Mouse (Mus musculus): ENCODE data around the gene Prmt1. TPM values are rescaled to one million over a fixed set of nuclear protein-coding genes. Genes with fewer than 3 reads are reported as not detected.

The Prmt1 gene
- polyA plus RNA-seq, 1 experiment from 2014 or later, result 706 TPM

GRCm38 (mm10) chr7:44949922-44950321 is 36.4 kb downstream of the Prmt1 start:
- WGBS, result 63% methylated on average over 6 of the region's 6 CpGs
- no peak overlapping the region for H3K27ac ChIP-seq
- H3K9me3 ChIP-seq, result no peaks in the 10 kb centered on the region
- H3K36me3 ChIP-seq, result no peaks in the 10 kb centered on the region
- H3K4me2 ChIP-seq, result no peak overlapping the region
- H3K4me1 ChIP-seq (replicated peaks), result peaks cover 10% of the 10 kb centered on the region
- no peak for ATAC-seq (ENCODE audit: insufficient number of reproducible peaks, insufficient read depth, low FRiP score, low TSS enrichment, low read depth)
- H3K4me3 ChIP-seq (replicated peaks), result no peak overlapping the region
- H3K9ac ChIP-seq (replicated peaks), result no peak overlapping the region
- H3K27me3 ChIP-seq, result peaks cover 42% of the 10 kb centered on the region

- H3K4me1 ChIP-seq (replicated peaks), result no peaks in the 10 kb centered on the region
- H3K27me3 ChIP-seq, result no peaks in the 10 kb centered on the region; the same call in none of the 2 replicates
- H3K4me2 ChIP-seq, result no peak within 1 kb of the TSS
- no peaks in the 10 kb centered on the region for H3K9me3 ChIP-seq
- no peaks in the 10 kb centered on the region for H3K36me3 ChIP-seq
- 77% methylated on average over 7 of the region's 7 CpGs for WGBS
- no peak for ATAC-seq (ENCODE audit: insufficient number of reproducible peaks, insufficient read depth, low FRiP score, low TSS enrichment, low read depth)
- H3K27ac ChIP-seq, result no peak within 1 kb of the TSS
- no peak within 1 kb of the TSS for H3K4me3 ChIP-seq (replicated peaks)
- no peak within 1 kb of the TSS for H3K9ac ChIP-seq (replicated peaks)
Measured at GRCm38 (mm10) chr7:44942904-44943303, 43.5 kb downstream of the Prmt1 start, which contains the start of gene Tsks. Gene Tsks (plus strand): TSS chr7:44943204.

- no peak for ATAC-seq (ENCODE audit: insufficient number of reproducible peaks, insufficient read depth, low FRiP score, low TSS enrichment, low read depth)
- H3K27me3 ChIP-seq, result no peaks in the 10 kb centered on the region
- WGBS, result 90% methylated on average over 4 of the region's 4 CpGs
- no peaks in the 10 kb centered on the region for H3K4me1 ChIP-seq (replicated peaks)
- no peak overlapping the region for H3K9ac ChIP-seq (replicated peaks)
- no peak overlapping the region for H3K4me3 ChIP-seq (replicated peaks)
- H3K9me3 ChIP-seq, result peaks cover 6% of the 10 kb centered on the region
- H3K27ac ChIP-seq, result no peak overlapping the region
- H3K36me3 ChIP-seq, result no peaks in the 10 kb centered on the region
- H3K4me2 ChIP-seq, result no peak overlapping the region
Measured at GRCm38 (mm10) chr7:44938680-44939079, 47.7 kb downstream of the Prmt1 start.

GRCm38 (mm10) chr7:44929204-44930151 is 56.9 kb downstream of the Prmt1 start, which contains the start of gene Ap2a1:
Gene Ap2a1 (minus strand): TSS chr7:44929496.
- Histone ChIP-seq H3K9me3 (no peaks in the 10 kb centered on the region), H3K4me1 (replicated peaks) (peaks cover 20% of the 10 kb centered on the region), H3K9ac (replicated peaks) (peak within 1 kb of the TSS; percentile 89), H3K4me2 (peak within 1 kb of the TSS; percentile 84), H3K36me3 (peaks cover 20% of the 10 kb centered on the region), H3K4me3 (replicated peaks) (peak within 1 kb of the TSS; percentile 82), H3K27me3 (no peaks in the 10 kb centered on the region), H3K27ac (peak within 1 kb of the TSS; percentile 89)
- under 1% methylated on average over 84 of the region's 84 CpGs for WGBS
- peak; percentile 99 for ATAC-seq (ENCODE audit: insufficient number of reproducible peaks, insufficient read depth, low FRiP score, low TSS enrichment, low read depth)

GRCm38 (mm10) chr7:44928570-44928969 is 57.8 kb downstream of the Prmt1 start:
- H3K9me3 ChIP-seq, result no peaks in the 10 kb centered on the region
- peaks cover 20% of the 10 kb centered on the region for H3K4me1 ChIP-seq (replicated peaks)
- H3K27me3 ChIP-seq, result no peaks in the 10 kb centered on the region
- H3K27ac ChIP-seq, result no peak overlapping the region
- 5% methylated on average over 1 of the region's 1 CpGs for WGBS
- peak overlapping the region; percentile 89 for H3K9ac ChIP-seq (replicated peaks)
- no peak for ATAC-seq (ENCODE audit: insufficient number of reproducible peaks, insufficient read depth, low FRiP score, low TSS enrichment, low read depth)
- H3K36me3 ChIP-seq, result peaks cover 29% of the 10 kb centered on the region
- H3K4me3 ChIP-seq (replicated peaks), result peak overlapping the region; percentile 82
- peak overlapping the region; percentile 84 for H3K4me2 ChIP-seq

Small RNAs within 50 kb of the gene (microRNA-seq; reads per million reads assigned to microRNA genes)
- not detected for gene Mir7054

Other genes starting within 250 kb of the Prmt1 start
- gene Vrk3, start 238.2 kb downstream of the Prmt1 start, polyA plus RNA-seq (2016; fragmentation: Nextera tagmentation; extraction: Ambion mirVana), result 36.2 and 36.8 TPM in 2 replicates
- 2.6 and 3.3 TPM in 2 replicates for gene Zfp473, start 235.5 kb downstream of the Prmt1 start, polyA plus RNA-seq (2016; fragmentation: Nextera tagmentation; extraction: Ambion mirVana)
- 105 and 114 TPM in 2 replicates for gene Nup62, start 170.5 kb downstream of the Prmt1 start, polyA plus RNA-seq (2016; fragmentation: Nextera tagmentation; extraction: Ambion mirVana)
- 1.5 and 2.5 TPM in 2 replicates for gene Il4i1, start 170.2 kb downstream of the Prmt1 start, polyA plus RNA-seq (2016; fragmentation: Nextera tagmentation; extraction: Ambion mirVana)
- gene Atf5, start 169.9 kb downstream of the Prmt1 start, polyA plus RNA-seq (2016; fragmentation: Nextera tagmentation; extraction: Ambion mirVana), result 3.7 and 4.1 TPM in 2 replicates
- 106 and 110 TPM in 2 replicates for gene Akt1s1, start 137.6 kb downstream of the Prmt1 start, polyA plus RNA-seq (2016; fragmentation: Nextera tagmentation; extraction: Ambion mirVana)
- 84.7 and 96.2 TPM in 2 replicates for gene Tbc1d17, start 137.5 kb downstream of the Prmt1 start, polyA plus RNA-seq (2016; fragmentation: Nextera tagmentation; extraction: Ambion mirVana)
- 35.5 and 37.3 TPM in 2 replicates for gene Pnkp, start 129.4 kb downstream of the Prmt1 start, polyA plus RNA-seq (2016; fragmentation: Nextera tagmentation; extraction: Ambion mirVana)
- 615 and 666 TPM in 2 replicates for gene Ptov1, start 116.8 kb downstream of the Prmt1 start, polyA plus RNA-seq (2016; fragmentation: Nextera tagmentation; extraction: Ambion mirVana)
- 116 and 127 TPM in 2 replicates for gene Med25, start 93.9 kb downstream of the Prmt1 start, polyA plus RNA-seq (2016; fragmentation: Nextera tagmentation; extraction: Ambion mirVana)
- gene Fuz, start 90.5 kb downstream of the Prmt1 start, polyA plus RNA-seq (2016; fragmentation: Nextera tagmentation; extraction: Ambion mirVana), result 21.6 and 24.8 TPM in 2 replicates
- gene Ap2a1, start 57.1 kb downstream of the Prmt1 start, polyA plus RNA-seq (2016; fragmentation: Nextera tagmentation; extraction: Ambion mirVana), result 74.2 and 77.6 TPM in 2 replicates
- 0.11 TPM in 1 of 2 replicates, not detected in the other for gene Tsks, start 43.4 kb downstream of the Prmt1 start, polyA plus RNA-seq (2016; fragmentation: Nextera tagmentation; extraction: Ambion mirVana)
- 27.8 and 29.9 TPM in 2 replicates for gene Cpt1c, start 11.7 kb downstream of the Prmt1 start, polyA plus RNA-seq (2016; fragmentation: Nextera tagmentation; extraction: Ambion mirVana)
- 90.9 and 97.2 TPM in 2 replicates for gene Irf3, start 11.1 kb upstream of the Prmt1 start, polyA plus RNA-seq (2016; fragmentation: Nextera tagmentation; extraction: Ambion mirVana)
- 87.3 and 96.8 TPM in 2 replicates for gene Bcl2l12, start 12.1 kb upstream of the Prmt1 start, polyA plus RNA-seq (2016; fragmentation: Nextera tagmentation; extraction: Ambion mirVana)
- gene Scaf1, start 29.8 kb upstream of the Prmt1 start, polyA plus RNA-seq (2016; fragmentation: Nextera tagmentation; extraction: Ambion mirVana), result 42.1 and 46.9 TPM in 2 replicates
- 20.8 and 21.4 TPM in 2 replicates for gene Rras, start 31.4 kb upstream of the Prmt1 start, polyA plus RNA-seq (2016; fragmentation: Nextera tagmentation; extraction: Ambion mirVana)
- gene Prr12, start 66.3 kb upstream of the Prmt1 start, polyA plus RNA-seq (2016; fragmentation: Nextera tagmentation; extraction: Ambion mirVana), result 15.0 and 16.2 TPM in 2 replicates
- gene Nosip, start 75.9 kb upstream of the Prmt1 start, polyA plus RNA-seq (2016; fragmentation: Nextera tagmentation; extraction: Ambion mirVana), result 60.6 and 69.7 TPM in 2 replicates
- gene Prrg2, start 76.1 kb upstream of the Prmt1 start, polyA plus RNA-seq (2016; fragmentation: Nextera tagmentation; extraction: Ambion mirVana), result 21.2 and 21.7 TPM in 2 replicates
- 261 and 271 TPM in 2 replicates for gene Rcn3, start 105.7 kb upstream of the Prmt1 start, polyA plus RNA-seq (2016; fragmentation: Nextera tagmentation; extraction: Ambion mirVana)
- 12.3 and 13.4 TPM in 2 replicates for gene Fcgrt, start 117.3 kb upstream of the Prmt1 start, polyA plus RNA-seq (2016; fragmentation: Nextera tagmentation; extraction: Ambion mirVana)
- gene Rps11, start 137.9 kb upstream of the Prmt1 start, polyA plus RNA-seq (2016; fragmentation: Nextera tagmentation; extraction: Ambion mirVana), result 1,572 and 1,576 TPM in 2 replicates
- 1,352 and 1,447 TPM in 2 replicates for gene Rpl13a, start 142.2 kb upstream of the Prmt1 start, polyA plus RNA-seq (2016; fragmentation: Nextera tagmentation; extraction: Ambion mirVana)
- 0.32 TPM in 1 of 2 replicates, not detected in the other for gene Gm45713, start 149.7 kb upstream of the Prmt1 start, polyA plus RNA-seq (2016; fragmentation: Nextera tagmentation; extraction: Ambion mirVana)
- gene Flt3l, start 149.9 kb upstream of the Prmt1 start, polyA plus RNA-seq (2016; fragmentation: Nextera tagmentation; extraction: Ambion mirVana), result 0.71 and 0.83 TPM in 2 replicates
- 91.8 and 93.0 TPM in 2 replicates for gene Pih1d1, start 167.7 kb upstream of the Prmt1 start, polyA plus RNA-seq (2016; fragmentation: Nextera tagmentation; extraction: Ambion mirVana)
- 51.4 and 53.8 TPM in 2 replicates for gene Aldh16a1, start 168.0 kb upstream of the Prmt1 start, polyA plus RNA-seq (2016; fragmentation: Nextera tagmentation; extraction: Ambion mirVana)
- 0.17 and 0.25 TPM in 2 replicates for gene Slc17a7, start 177.4 kb upstream of the Prmt1 start, polyA plus RNA-seq (2016; fragmentation: Nextera tagmentation; extraction: Ambion mirVana)
- not detected in 2 replicates for gene Gfy, start 193.0 kb upstream of the Prmt1 start, polyA plus RNA-seq (2016; fragmentation: Nextera tagmentation; extraction: Ambion mirVana)
- gene Pth2, start 194.4 kb upstream of the Prmt1 start, polyA plus RNA-seq (2016; fragmentation: Nextera tagmentation; extraction: Ambion mirVana), result not detected in 2 replicates
- 1.0 and 1.7 TPM in 2 replicates for gene Ccdc155, start 218.3 kb upstream of the Prmt1 start, polyA plus RNA-seq (2016; fragmentation: Nextera tagmentation; extraction: Ambion mirVana)
- gene Dkkl1, start 225.6 kb upstream of the Prmt1 start, polyA plus RNA-seq (2016; fragmentation: Nextera tagmentation; extraction: Ambion mirVana), result 0.80 and 1.2 TPM in 2 replicates
- gene Tead2, start 229.2 kb upstream of the Prmt1 start, polyA plus RNA-seq (2016; fragmentation: Nextera tagmentation; extraction: Ambion mirVana), result 316 and 326 TPM in 2 replicates